Mouse (Mus musculus) lung, embryonic 16.5 days (tissue): ENCODE results near the gene Fam196a. TPM values are rescaled to one million over a fixed set of nuclear protein-coding genes. Genes with fewer than 3 reads are reported as not detected.

Experiments used
- ATAC-seq: fragments of 200-750 bp; cut with Nextera tagmentation; 2 replicates; pipeline ENCODE4 v1.8.0; 2017; ENCODE audit warnings: low read depth, mild to moderate bottlenecking, moderate library complexity
- H3K27ac ChIP-seq: fragments of 300-500 bp; sonication (generic); 2 replicates; pipeline ENCODE4 v1.5.1; 2014; ENCODE audit warnings: mild to moderate bottlenecking, control low read depth, low read length
- H3K27me3 ChIP-seq: fragments of 300-500 bp; sonication (generic); 2 replicates; pipeline ENCODE4 v1.6.1; 2014; ENCODE audit warnings: low read depth, low read length, mixed read lengths; ENCODE audit not compliant: control insufficient read depth, insufficient read depth
- H3K36me3 ChIP-seq: fragments of 300-500 bp; sonication (generic); 2 replicates; pipeline ENCODE4 v1.6.1; 2014; ENCODE audit warnings: low read length; ENCODE audit not compliant: control insufficient read depth, insufficient read depth
- H3K4me1 ChIP-seq: fragments of 300-500 bp; sonication (generic); replicated peaks from 2 replicates; pipeline ENCODE4 v1.6.1; 2014; ENCODE audit warnings: low read length, mixed read lengths; ENCODE audit not compliant: control insufficient read depth, insufficient read depth
- H3K4me2 ChIP-seq: fragments of 300-500 bp; sonication (generic); 2 replicates; pipeline ENCODE4 v1.6.1; 2014; ENCODE audit warnings: low read depth, low read length, control low read depth
- H3K4me3 ChIP-seq: fragments of 300-500 bp; sonication (generic); 2 replicates; pipeline ENCODE4 v1.5.1; 2014; ENCODE audit warnings: mild to moderate bottlenecking, low read length, control low read depth
- H3K9ac ChIP-seq: fragments of 300-500 bp; sonication (generic); 2 replicates; pipeline ENCODE4 v1.6.1; 2014; ENCODE audit warnings: low read length, control low read depth
- H3K9me3 ChIP-seq: fragments of 300-500 bp; sonication (generic); 2 replicates; pipeline ENCODE4 v1.6.1; 2016; ENCODE audit warnings: low read length; ENCODE audit not compliant: control insufficient read depth
- WGBS: fragments of 180-500 bp; shearing (Covaris S2); extraction: QIAGEN DNeasy Blood & Tissue Kit; methylation state at CpG from one replicate; pipeline ENCODE4 v1.1.7; 2014; 5-methylcytosine and 5-hydroxymethylcytosine counted together
- polyA plus RNA-seq: library from polyadenylated mRNA; unstranded; fragments of >200 nt; fragmentation: Nextera tagmentation; extraction: Ambion mirVana; gene quantifications from 2 replicates; pipeline ENCODE4 v1.2.1, GENCODE M21; 2015

Fam196a gene
- polyA plus RNA-seq: 2.2 and 2.6 TPM in 2 replicates

DNA sequence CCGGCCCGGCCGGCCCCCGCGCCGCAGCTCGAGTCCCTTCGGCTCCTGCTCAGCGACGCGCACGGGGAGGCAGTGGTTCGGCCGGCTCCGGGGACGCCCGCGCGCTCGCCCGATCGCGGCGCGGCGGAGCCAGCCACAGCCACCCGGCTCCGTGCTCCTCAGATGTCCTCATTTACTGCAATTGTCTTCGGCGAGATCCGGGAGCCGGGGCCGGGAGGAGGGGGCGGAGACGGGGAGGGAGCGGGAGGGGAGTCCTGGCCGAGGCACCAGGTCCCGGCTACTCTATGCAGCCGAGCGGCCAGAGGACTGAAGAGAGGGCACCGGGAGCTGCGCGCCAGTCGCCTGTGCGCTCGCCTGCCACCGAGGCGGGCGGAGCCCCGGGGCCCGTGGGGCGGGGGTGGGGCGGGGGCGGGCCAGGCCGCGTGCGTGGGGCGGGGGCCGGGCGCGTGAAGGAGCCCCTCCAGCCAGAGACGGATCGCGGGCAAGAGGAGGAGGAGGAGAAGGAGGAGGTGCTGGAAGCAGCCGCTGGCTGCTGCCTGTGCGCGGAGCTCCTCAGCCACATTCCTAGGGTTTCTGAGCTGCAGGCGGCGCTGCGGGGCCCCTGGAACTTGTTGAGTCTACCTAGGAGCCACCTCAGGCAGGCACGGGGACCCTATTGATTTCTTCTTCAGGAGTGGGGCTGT, at the start of gene Fam196a:
Fam196a (minus strand) TSS at position 504 of the 683 bp plus-strand sequence.
- H3K9ac ChIP-seq: peak within 1 kb of the TSS; percentile 55
- H3K27ac ChIP-seq: no peak within 1 kb of the TSS
- peak; percentile 92 for ATAC-seq
- H3K36me3 ChIP-seq: no peaks in the 10 kb centered on the region
- under 1% methylated on average over 27 of the region's 71 CpGs for WGBS
- peak within 1 kb of the TSS; percentile 90 for H3K4me2 ChIP-seq
- H3K27me3 ChIP-seq: no peaks in the 10 kb centered on the region; the same call in 1 of the 2 replicates
- H3K4me3 ChIP-seq: peak within 1 kb of the TSS; percentile 54
- no peaks in the 10 kb centered on the region for H3K9me3 ChIP-seq
- peaks cover 7% of the 10 kb centered on the region for H3K4me1 ChIP-seq

GRCm38 (mm10) chr7:134961608-134962007, 23.4 kb upstream of the Fam196a start:
- H3K9me3 ChIP-seq: no peaks in the 10 kb centered on the region
- no peaks in the 10 kb centered on the region for H3K27me3 ChIP-seq
- no peak overlapping the region for H3K4me3 ChIP-seq
- H3K4me2 ChIP-seq: no peak overlapping the region
- no peaks in the 10 kb centered on the region for H3K4me1 ChIP-seq
- no peaks in the 10 kb centered on the region for H3K36me3 ChIP-seq
- no peak overlapping the region for H3K27ac ChIP-seq
- peak; percentile 66; the same call in 1 of the 2 replicates for ATAC-seq
- WGBS: 58% methylated on average over 2 of the region's 2 CpGs
- no peak overlapping the region for H3K9ac ChIP-seq

DNA sequence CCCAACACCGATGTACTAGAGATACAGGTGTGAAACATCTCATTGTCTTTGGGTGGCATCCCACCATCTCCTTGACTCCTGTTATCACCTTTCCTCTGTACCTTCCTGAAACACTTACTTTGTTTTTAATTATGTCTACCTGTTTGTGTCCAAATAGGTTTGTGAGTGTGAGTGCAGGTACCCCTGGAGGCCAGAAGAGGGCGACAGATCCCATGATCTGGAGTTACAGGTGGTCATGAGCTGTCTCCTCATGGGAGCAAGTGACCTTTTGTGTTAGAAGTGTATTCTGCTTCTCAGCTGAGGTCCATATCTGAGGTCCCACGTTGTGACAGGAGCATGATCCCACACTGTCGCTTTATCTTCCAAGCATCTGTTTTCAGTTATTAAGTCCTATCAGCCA, 22.6 kb upstream of the Fam196a start:
- H3K4me2 ChIP-seq: no peak overlapping the region

GRCm38 (mm10) chr7:134959086-134959485, 20.9 kb upstream of the Fam196a start:
- Histone ChIP-seq H3K36me3 (no peaks in the 10 kb centered on the region), H3K9me3 (no peaks in the 10 kb centered on the region), H3K9ac (no peak overlapping the region), H3K27me3 (no peaks in the 10 kb centered on the region), H3K4me3 (no peak overlapping the region), H3K4me1 (no peaks in the 10 kb centered on the region), H3K4me2 (no peak overlapping the region), H3K27ac (no peak overlapping the region)
- no peak for ATAC-seq
- 77% methylated on average over 6 of the region's 6 CpGs for WGBS

More for the DNA sequence above, 22.6 kb upstream of the Fam196a start:
- ATAC-seq: no peak
- H3K9me3 ChIP-seq: no peaks in the 10 kb centered on the region
- no peaks in the 10 kb centered on the region for H3K36me3 ChIP-seq
- no peak overlapping the region for H3K9ac ChIP-seq
- no peak overlapping the region for H3K4me3 ChIP-seq
- 54% methylated on average over 4 of the region's 4 CpGs for WGBS
- H3K27ac ChIP-seq: no peak overlapping the region
- no peaks in the 10 kb centered on the region for H3K4me1 ChIP-seq
- no peaks in the 10 kb centered on the region for H3K27me3 ChIP-seq

GRCm38 (mm10) chr7:134945925-134946716, 7.9 kb upstream of the Fam196a start:
- ATAC-seq: no peak
- no peak overlapping the region for H3K4me2 ChIP-seq
- H3K27me3 ChIP-seq: no peaks in the 10 kb centered on the region
- H3K9me3 ChIP-seq: no peaks in the 10 kb centered on the region
- WGBS: 86% methylated on average over 7 of the region's 7 CpGs
- no peaks in the 10 kb centered on the region for H3K36me3 ChIP-seq
- no peaks in the 10 kb centered on the region for H3K4me1 ChIP-seq
- H3K27ac ChIP-seq: no peak overlapping the region
- H3K4me3 ChIP-seq: no peak overlapping the region
- no peak overlapping the region for H3K9ac ChIP-seq

DNA sequence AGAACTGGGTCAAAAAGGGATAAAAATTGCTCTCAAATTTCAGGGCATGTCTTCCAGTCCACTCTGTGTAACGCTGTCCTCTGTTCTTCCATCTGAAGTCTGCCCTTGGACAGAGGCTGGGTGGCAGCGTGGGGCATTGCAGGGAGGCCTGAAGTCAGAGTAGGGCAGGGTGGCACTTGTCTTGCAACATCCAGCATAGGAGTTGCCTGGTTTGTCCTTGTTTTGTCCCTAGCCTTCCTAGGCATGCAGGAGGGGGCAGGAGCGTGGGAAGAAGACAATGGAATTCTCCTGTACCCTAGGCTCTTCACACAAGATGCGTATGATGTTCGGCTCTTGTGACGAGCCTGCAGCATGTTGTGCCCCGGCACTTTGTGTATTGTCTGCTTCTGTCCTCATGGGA, 5.5 kb upstream of the Fam196a start:
- Histone ChIP-seq H3K9ac (no peak overlapping the region), H3K27ac (no peak overlapping the region), H3K36me3 (no peaks in the 10 kb centered on the region), H3K4me1 (no peaks in the 10 kb centered on the region; the same call in 1 of the 2 replicates), H3K27me3 (no peaks in the 10 kb centered on the region), H3K9me3 (no peaks in the 10 kb centered on the region), H3K4me2 (no peak overlapping the region), H3K4me3 (no peak overlapping the region)
- WGBS: 79% methylated on average over 7 of the region's 7 CpGs
- no peak for ATAC-seq

GRCm38 (mm10) chr7:134943063-134943462, 4.8 kb upstream of the Fam196a start:
- 64% methylated on average over 6 of the region's 6 CpGs for WGBS
- Histone ChIP-seq H3K36me3 (no peaks in the 10 kb centered on the region), H3K4me3 (no peak overlapping the region), H3K27ac (no peak overlapping the region), H3K9ac (no peak overlapping the region), H3K27me3 (no peaks in the 10 kb centered on the region), H3K9me3 (no peaks in the 10 kb centered on the region), H3K4me2 (no peak overlapping the region), H3K4me1 (no peaks in the 10 kb centered on the region; the same call in 1 of the 2 replicates)
- no peak for ATAC-seq

DNA sequence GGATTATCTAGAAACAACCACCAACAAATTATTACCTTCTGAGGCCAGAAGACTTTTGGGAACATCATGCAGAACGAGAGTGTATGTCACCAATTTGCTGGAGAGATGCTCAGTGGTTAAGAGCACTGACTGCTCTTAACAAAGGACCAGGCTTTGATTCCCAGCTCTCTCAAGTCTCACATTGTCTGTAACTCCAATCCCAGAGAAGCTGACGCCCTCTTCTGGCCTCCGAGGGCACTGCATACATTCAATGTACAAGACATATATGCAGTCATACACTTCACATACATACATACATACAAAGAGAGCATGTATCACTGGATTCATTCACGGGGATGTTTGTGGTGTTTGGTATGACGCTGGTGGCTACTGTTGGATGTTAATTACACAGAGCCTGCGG, 3.7 kb upstream of the Fam196a start:
- WGBS: 95% methylated on average over 6 of the region's 6 CpGs
- H3K36me3 ChIP-seq: no peaks in the 10 kb centered on the region
- H3K4me1 ChIP-seq: peaks cover 7% of the 10 kb centered on the region
- H3K27ac ChIP-seq: no peak overlapping the region
- no peak for ATAC-seq
- H3K9ac ChIP-seq: no peak overlapping the region
- H3K9me3 ChIP-seq: no peaks in the 10 kb centered on the region
- H3K4me2 ChIP-seq: no peak overlapping the region
- H3K27me3 ChIP-seq: no peaks in the 10 kb centered on the region; the same call in 1 of the 2 replicates
- H3K4me3 ChIP-seq: no peak overlapping the region

DNA sequence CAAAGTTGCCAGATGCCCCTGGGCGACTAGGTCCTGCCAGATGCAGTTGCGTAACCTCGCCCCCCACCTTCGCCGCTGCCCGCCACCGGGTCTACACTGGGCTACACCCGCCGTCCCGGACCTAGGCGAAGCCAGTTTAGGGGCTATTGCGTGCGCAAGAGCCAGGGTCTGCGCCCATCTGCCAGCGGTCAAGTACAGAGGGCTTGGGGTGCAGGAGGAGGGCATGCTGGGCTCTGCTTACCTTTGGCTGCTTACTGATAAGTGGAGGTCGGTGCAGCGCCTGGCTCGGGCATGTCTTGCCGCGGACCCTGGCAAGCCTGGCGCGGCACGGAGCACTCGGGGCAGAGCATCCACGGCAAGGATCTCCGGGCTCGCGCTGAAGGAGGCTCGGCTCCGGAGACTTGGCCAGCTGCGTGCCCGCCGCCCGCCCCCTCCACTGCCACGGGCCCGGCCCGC, 731 bp downstream of the Fam196a start:
- no peaks in the 10 kb centered on the region; the same call in 1 of the 2 replicates for H3K27me3 ChIP-seq
- 3% methylated on average over 26 of the region's 37 CpGs for WGBS
- peak overlapping the region; percentile 55 for H3K9ac ChIP-seq
- no peaks in the 10 kb centered on the region for H3K9me3 ChIP-seq
- no peak overlapping the region for H3K27ac ChIP-seq
- peak; percentile 17 for ATAC-seq
- H3K36me3 ChIP-seq: no peaks in the 10 kb centered on the region
- H3K4me2 ChIP-seq: peak overlapping the region; percentile 90
- H3K4me1 ChIP-seq: peaks cover 7% of the 10 kb centered on the region
- peak overlapping the region; percentile 54 for H3K4me3 ChIP-seq
